Mouse (Mus musculus): ENCODE data around the gene Atp2b4. TPM values are rescaled to one million over a fixed set of nuclear protein-coding genes. Genes with fewer than 3 reads are reported as not detected.

Gene Atp2b4
- polyA plus RNA-seq, 1 experiment from 2014 or later, result 15.0 TPM

- H3K4me3 ChIP-seq, result peak within 1 kb of the TSS; percentile 79
- WGBS, result 3% methylated on average over 26 of the region's 26 CpGs
- peak within 1 kb of the TSS; percentile 90 for H3K27ac ChIP-seq
- H3K4me1 ChIP-seq, result peaks cover 33% of the 10 kb centered on the region
- peak within 1 kb of the TSS; percentile 89 for H3K4me2 ChIP-seq (replicated peaks)
- H3K27me3 ChIP-seq, result no peaks in the 10 kb centered on the region
- peak within 1 kb of the TSS; percentile 88 for H3K9ac ChIP-seq
- ATAC-seq (ENCODE audit: insufficient number of reproducible peaks, insufficient read depth, low FRiP score, low TSS enrichment), result peak; percentile 97
- peaks cover 24% of the 10 kb centered on the region for H3K36me3 ChIP-seq
- H3K9me3 ChIP-seq, result no peaks in the 10 kb centered on the region
Observed at GRCm38 (mm10) chr1:133661203-133661933, 139.5 kb downstream of the Atp2b4 start, which contains the start of gene Gm38394. Gene Gm38394, minus strand, starts transcription at chr1:133661318.

- no peaks in the 10 kb centered on the region for H3K27me3 ChIP-seq
- H3K9me3 ChIP-seq, result no peaks in the 10 kb centered on the region
- H3K9ac ChIP-seq, result peak within 1 kb of the TSS; percentile 88
- peak; percentile 84 for ATAC-seq (ENCODE audit: insufficient number of reproducible peaks, insufficient read depth, low FRiP score, low TSS enrichment)
- H3K4me3 ChIP-seq, result peak within 1 kb of the TSS; percentile 79
- peak within 1 kb of the TSS; percentile 90 for H3K27ac ChIP-seq
- H3K4me1 ChIP-seq, result peaks cover 33% of the 10 kb centered on the region
- H3K4me2 ChIP-seq (replicated peaks), result peak within 1 kb of the TSS; percentile 89
- peaks cover 24% of the 10 kb centered on the region for H3K36me3 ChIP-seq
- WGBS, result 1% methylated on average over 41 of the region's 41 CpGs
Observed at GRCm38 (mm10) chr1:133660466-133661202, 140.2 kb downstream of the Atp2b4 start, which contains the start of gene Zbed6. Gene Zbed6, minus strand, starts transcription at chr1:133660885.

- peak overlapping the region; percentile 89; the same call in 1 of the 2 replicates for H3K4me2 ChIP-seq (replicated peaks)
- 79% methylated on average over 3 of the region's 3 CpGs for WGBS
- no peak overlapping the region for H3K27ac ChIP-seq
- peaks cover 33% of the 10 kb centered on the region for H3K4me1 ChIP-seq
- H3K36me3 ChIP-seq, result peaks cover 24% of the 10 kb centered on the region
- no peaks in the 10 kb centered on the region for H3K9me3 ChIP-seq
- H3K4me3 ChIP-seq, result no peak overlapping the region
- no peak for ATAC-seq (ENCODE audit: insufficient number of reproducible peaks, insufficient read depth, low FRiP score, low TSS enrichment)
- H3K27me3 ChIP-seq, result no peaks in the 10 kb centered on the region
- no peak overlapping the region for H3K9ac ChIP-seq
Observed at GRCm38 (mm10) chr1:133658878-133659277, 142.0 kb downstream of the Atp2b4 start.

GRCm38 (mm10) chr1:133656811-133657210 is 144.0 kb downstream of the Atp2b4 start:
- Histone ChIP-seq H3K9me3 (no peaks in the 10 kb centered on the region), H3K4me3 (no peak overlapping the region), H3K27ac (0 out of 2 replicates have a peak overlapping the region, but pooled peaks have one; percentile 36), H3K9ac (no peak overlapping the region), H3K4me1 (peaks cover 33% of the 10 kb centered on the region), H3K27me3 (no peaks in the 10 kb centered on the region), H3K36me3 (peaks cover 27% of the 10 kb centered on the region), H3K4me2 (replicated peaks) (no peak overlapping the region)
- 70% methylated on average over 5 of the region's 5 CpGs for WGBS
- no peak for ATAC-seq (ENCODE audit: insufficient number of reproducible peaks, insufficient read depth, low FRiP score, low TSS enrichment)

- no peak overlapping the region for H3K4me3 ChIP-seq
- no peak for ATAC-seq (ENCODE audit: insufficient number of reproducible peaks, insufficient read depth, low FRiP score, low TSS enrichment)
- H3K36me3 ChIP-seq, result peaks cover 29% of the 10 kb centered on the region
- WGBS, result 94% methylated on average over 1 of the region's 1 CpGs
- H3K9me3 ChIP-seq, result no peaks in the 10 kb centered on the region
- no peak overlapping the region for H3K9ac ChIP-seq
- H3K27ac ChIP-seq, result no peak overlapping the region
- no peaks in the 10 kb centered on the region for H3K27me3 ChIP-seq
- no peak overlapping the region for H3K4me2 ChIP-seq (replicated peaks)
- H3K4me1 ChIP-seq, result peaks cover 14% of the 10 kb centered on the region; the same call in 1 of the 2 replicates
Observed at GRCm38 (mm10) chr1:133653033-133653432, 147.8 kb downstream of the Atp2b4 start.

- 95% methylated on average over 7 of the region's 7 CpGs for WGBS
- H3K9ac ChIP-seq, result no peak overlapping the region
- no peak for ATAC-seq (ENCODE audit: insufficient number of reproducible peaks, insufficient read depth, low FRiP score, low TSS enrichment)
- H3K36me3 ChIP-seq, result peaks cover 32% of the 10 kb centered on the region
- no peaks in the 10 kb centered on the region for H3K9me3 ChIP-seq
- H3K4me1 ChIP-seq, result no peaks in the 10 kb centered on the region
- no peak overlapping the region for H3K27ac ChIP-seq
- no peak overlapping the region for H3K4me2 ChIP-seq (replicated peaks)
- no peak overlapping the region for H3K4me3 ChIP-seq
- H3K27me3 ChIP-seq, result no peaks in the 10 kb centered on the region
Observed at GRCm38 (mm10) chr1:133650288-133651055, 150.4 kb downstream of the Atp2b4 start.

Small RNA genes lying within 50 kb of the gene (microRNA-seq; reads per million reads assigned to microRNA genes)
- gene Mir6903, result 0.54 reads per million

Other genes with a start within 250 kb of the Atp2b4 start
- gene Snrpe, start 190.8 kb downstream of the Atp2b4 start, polyA plus RNA-seq (2016; fragmentation: Nextera tagmentation; extraction: Ambion mirVana), result 701 and 762 TPM in 2 replicates
- gene Zbed6, start 140.2 kb downstream of the Atp2b4 start, polyA plus RNA-seq (2016; fragmentation: Nextera tagmentation; extraction: Ambion mirVana), result not detected in 2 replicates
- 8.1 and 8.3 TPM in 2 replicates for gene Gm38394, start 139.7 kb downstream of the Atp2b4 start, polyA plus RNA-seq (2016; fragmentation: Nextera tagmentation; extraction: Ambion mirVana)
- gene Lax1, start 110.9 kb downstream of the Atp2b4 start, polyA plus RNA-seq (2016; fragmentation: Nextera tagmentation; extraction: Ambion mirVana), result 0.71 and 1.3 TPM in 2 replicates
- gene Optc, start 107.0 kb upstream of the Atp2b4 start, polyA plus RNA-seq (2016; fragmentation: Nextera tagmentation; extraction: Ambion mirVana), result 1.1 and 1.3 TPM in 2 replicates
- 1.9 and 2.2 TPM in 2 replicates for gene Prelp, start 120.4 kb upstream of the Atp2b4 start, polyA plus RNA-seq (2016; fragmentation: Nextera tagmentation; extraction: Ambion mirVana)
- 6.2 and 7.2 TPM in 2 replicates for gene Fmod, start 236.2 kb upstream of the Atp2b4 start, polyA plus RNA-seq (2016; fragmentation: Nextera tagmentation; extraction: Ambion mirVana)